Mouse (Mus musculus) myocyte (in vitro differentiated cells): ENCODE measurements around the gene Trim11.

Experiments used
- CEBPB ChIP-seq: IDR thresholded peaks from 2 replicates; pipeline ENCODE4 v1.6.1; 2011; ENCODE audit warnings: mild to moderate bottlenecking, moderate library complexity; ENCODE audit not compliant: poor library complexity, insufficient read depth, severe bottlenecking
- MYOG ChIP-seq, 3 experiments: IDR thresholded peaks; one replicate each; pipeline ENCODE4 v1.6.1; 2011; ENCODE audit warnings: control low read depth in 2 of 3, low read depth in 2 of 3, mild to moderate bottlenecking in 2 of 3; ENCODE audit not compliant: insufficient read length in 2 of 3, control insufficient read depth in 1 of 3, insufficient read depth in 1 of 3
- POLR2A ChIP-seq: IDR thresholded peaks from one replicate; pipeline ENCODE4 v1.6.1; 2011; ENCODE audit warnings: low read depth, mild to moderate bottlenecking, control low read depth, moderate library complexity; ENCODE audit not compliant: insufficient read length
- POLR2AphosphoS2 ChIP-seq: IDR thresholded peaks from one replicate; pipeline ENCODE4 v1.6.1; 2011; ENCODE audit warnings: low read depth, control low read depth; ENCODE audit not compliant: insufficient read length

GRCm38 (mm10) chr11:58965001-58965760 lies 12.7 kb upstream of the Trim11 start:
- TF ChIP-seq POLR2AphosphoS2 (no peak), MYOG (IDR thresholded peaks at IDR 0.05; ENCODE audit: control insufficient read depth in 1 of 3, insufficient read depth in 1 of 3, insufficient read length in 2 of 3, low read depth in 2 of 3) (no peak), CEBPB (no peak), POLR2A (no peak)
